Mouse (Mus musculus) R1 (cell line): Measurements from ENCODE around the gene Dgkh.

Experiments
- DNase-seq: peaks from one replicate; pipeline ENCODE4 v3.0.0-alpha.2; 2018; ENCODE audit warnings: low read depth, low spot score

Dgkh gene

GRCm38 (mm10) chr14:78732617-78733312 is at the start of gene Dgkh:
Dgkh (minus strand) TSS chr14:78732776.
- peak; percentile 78 for DNase-seq

GRCm38 (mm10) chr14:78777215-78777614 is 44.6 kb upstream of the Dgkh start:
- peak; percentile 22 for DNase-seq

- peak; percentile 27 for DNase-seq
Observed at GRCm38 (mm10) chr14:78776659-78777058, 44.1 kb upstream of the Dgkh start.

GRCm38 (mm10) chr14:78775699-78776098 is 43.1 kb upstream of the Dgkh start:
- peak; percentile 69 for DNase-seq

GRCm38 (mm10) chr14:78775226-78775625 is 42.6 kb upstream of the Dgkh start:
- DNase-seq: peak; percentile 75

- peak; percentile 66 for DNase-seq
Observed at GRCm38 (mm10) chr14:78770457-78770856, 37.9 kb upstream of the Dgkh start.

GRCm38 (mm10) chr14:78761064-78761463 is 28.5 kb upstream of the Dgkh start:
- DNase-seq: no peak

- no peak for DNase-seq
Observed at GRCm38 (mm10) chr14:78759491-78759890, 26.9 kb upstream of the Dgkh start.

- no peak for DNase-seq
Observed at GRCm38 (mm10) chr14:78755316-78755715, 22.7 kb upstream of the Dgkh start.

GRCm38 (mm10) chr14:78748692-78749091 is 16.1 kb upstream of the Dgkh start:
- no peak for DNase-seq

GRCm38 (mm10) chr14:78747969-78748651 is 15.5 kb upstream of the Dgkh start:
- DNase-seq: peak; percentile 68

- DNase-seq: no peak
Observed at GRCm38 (mm10) chr14:78747454-78747853, 14.9 kb upstream of the Dgkh start.

- DNase-seq: peak; percentile 21
Observed at GRCm38 (mm10) chr14:78734605-78735004, 2.0 kb upstream of the Dgkh start.

GRCm38 (mm10) chr14:78734203-78734602 is 1.6 kb upstream of the Dgkh start:
- DNase-seq: peak; percentile 58

GRCm38 (mm10) chr14:78733366-78734076 is 945 bp upstream of the Dgkh start:
- peak; percentile 56 for DNase-seq

GRCm38 (mm10) chr14:78731852-78732616 is 542 bp downstream of the Dgkh start:
- peak; percentile 28 for DNase-seq

GRCm38 (mm10) chr14:78731240-78731639 is 1.3 kb downstream of the Dgkh start:
- DNase-seq: peak; percentile 18

- peak; percentile 38 for DNase-seq
Observed at GRCm38 (mm10) chr14:78725976-78726375, 6.6 kb downstream of the Dgkh start.

GRCm38 (mm10) chr14:78725307-78725956 is 7.1 kb downstream of the Dgkh start:
- DNase-seq: peak; percentile 74

GRCm38 (mm10) chr14:78724414-78725306 is 7.9 kb downstream of the Dgkh start:
- DNase-seq: peak; percentile 93
